Mouse (Mus musculus) gastrocnemius, postnatal 36 days (tissue): Measurements from ENCODE around the gene Bsg. TPM values are rescaled to one million over a fixed set of nuclear protein-coding genes. Genes with fewer than 3 reads are reported as not detected.

Experiments
- DNase-seq, 2 experiments: peaks; one replicate each; pipeline ENCODE4 v3.0.0; 2022
- intact Hi-C: fragments of 180-260 bp; cut with DNase I; formaldehyde crosslinking; loops from one replicate; pipeline ENCODE4 v1.15.1; 2025
- long read RNA-seq, 2 experiments: library from polyadenylated mRNA; stranded (forward); transcript quantifications; one replicate each; pipeline ENCODE4 v2.0.0; 2021
- total RNA-seq, 2 experiments: library from RNA; stranded (reverse); gene quantifications; 2 replicates each; pipeline ENCODE4 v1.2.3; 2021

The Bsg gene
- 100 to 1,000 TPM; 528 to 635 TPM for total RNA-seq
- long read RNA-seq, experiment 1, transcript Bsg-205 (7 exons, 1,261 nt) = major isoform, 1,049 of 1,202 reads
- long read RNA-seq, experiment 1, partial matches to known transcripts = 67 of 1,202 reads
- long read RNA-seq, experiment 1, other reads (novel, unspliced or antisense) = 80 of 1,202 reads
- long read RNA-seq, experiment 2, transcript Bsg-202 (6 exons, 1,240 nt) = minor isoform, 10 of 1,722 reads
- long read RNA-seq, experiment 2, transcript Bsg-205 (7 exons, 1,261 nt) = major isoform, 1,515 of 1,722 reads
- long read RNA-seq, experiment 2, partial matches to known transcripts = 99 of 1,722 reads
- long read RNA-seq, experiment 2, other reads (novel, unspliced or antisense) = 91 of 1,722 reads

- intact Hi-C loops = no loop called here
- DNase-seq = peak; percentile 98
Measured at GRCm38 (mm10) chr10:79704065-79704969, at the start of gene Bsg. Gene Bsg (plus strand): TSS chr10:79704491.

DNA sequence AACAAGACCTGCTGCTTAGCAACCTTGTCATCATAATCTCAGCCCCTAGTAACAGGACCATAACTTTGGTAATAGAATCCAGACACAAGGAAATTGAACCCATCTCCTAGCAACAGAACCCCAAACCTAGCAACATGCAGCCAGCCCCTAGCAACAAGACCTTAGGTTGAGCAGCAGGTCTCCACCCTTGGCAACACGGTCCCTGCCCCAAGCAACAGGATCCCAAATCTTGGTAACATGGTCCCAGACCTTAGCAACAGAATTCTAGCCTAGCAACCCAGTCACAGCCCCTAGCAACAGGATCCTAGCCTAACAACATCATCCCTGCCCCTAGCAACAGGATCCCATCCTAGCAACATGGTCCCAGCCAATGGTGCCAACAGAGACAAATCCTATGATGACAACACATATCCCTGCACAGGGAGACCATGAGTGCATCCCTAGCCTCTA, 49.3 kb upstream of the Bsg start:
- intact Hi-C loops = no loop called here
- DNase-seq = no peak

GRCm38 (mm10) chr10:79658829-79659228, 45.5 kb upstream of the Bsg start:
- intact Hi-C loops = no loop called here
- no peak for DNase-seq

DNA sequence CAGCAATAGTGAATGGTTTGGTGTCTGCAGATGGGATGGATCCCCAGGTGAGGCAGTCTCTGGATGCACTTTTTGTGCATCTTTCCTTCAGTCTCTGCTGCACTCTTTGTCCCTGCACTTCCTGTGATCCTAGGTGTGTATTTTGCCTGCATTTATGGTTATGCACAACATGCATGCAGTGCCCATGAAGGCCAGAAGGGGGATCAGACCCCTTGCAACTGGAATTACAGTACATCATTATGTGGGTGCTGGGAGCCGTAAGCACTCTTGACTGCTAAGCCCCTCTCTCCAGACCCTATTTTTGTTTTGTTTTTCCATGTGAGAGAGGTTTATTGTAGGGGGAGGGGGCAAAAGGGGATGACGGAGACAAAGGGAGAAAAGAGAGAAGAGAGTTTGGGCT, 44.0 kb upstream of the Bsg start:
- intact Hi-C loops = no loop called here
- no peak for DNase-seq

DNA sequence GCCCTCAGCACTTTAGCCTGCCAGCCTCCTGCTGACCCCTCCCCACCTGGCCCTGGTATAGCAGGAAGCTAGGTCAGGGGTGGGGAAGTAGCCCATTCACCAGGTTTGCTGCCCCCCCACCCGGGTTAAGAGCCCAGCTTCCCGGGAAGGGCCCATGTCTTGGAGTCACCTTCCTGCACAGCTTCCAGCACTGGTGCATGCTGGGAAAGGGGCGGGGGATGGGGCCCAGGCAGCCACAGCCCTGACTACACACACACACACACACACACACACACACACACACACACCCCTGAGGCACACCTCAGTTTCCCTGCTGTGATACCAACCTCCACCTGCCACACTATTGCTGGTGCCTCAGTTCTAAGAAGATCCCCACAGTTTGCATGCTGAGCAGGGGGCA, 42.4 kb upstream of the Bsg start:
- DNase-seq = no peak
- intact Hi-C loops = no loop called here

DNA sequence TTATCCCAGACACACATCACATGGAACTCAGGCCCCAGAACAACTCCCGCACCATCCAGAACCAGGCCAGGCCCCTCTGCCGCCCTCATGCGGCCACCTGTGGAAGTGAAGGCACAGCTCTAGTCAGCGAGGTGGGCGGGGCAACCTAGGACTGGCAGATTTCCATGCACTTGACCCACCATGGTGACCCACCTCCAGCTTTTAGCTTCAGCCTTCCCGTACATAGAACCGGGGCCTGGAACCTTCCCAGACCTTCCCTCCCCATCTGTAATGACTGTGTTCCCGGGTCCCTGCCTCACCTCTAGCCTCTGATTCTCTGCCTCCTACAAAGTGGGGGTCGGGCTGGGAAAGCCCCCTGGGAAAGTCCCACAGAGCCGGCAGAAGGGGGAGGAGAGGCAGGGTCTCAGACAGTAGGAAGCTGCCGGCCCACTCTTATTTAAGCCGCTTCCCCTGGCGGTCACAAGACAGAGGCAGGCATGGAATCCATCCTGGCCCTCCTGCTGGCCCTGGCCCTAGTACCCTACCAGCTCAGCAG, 40.1 kb upstream of the Bsg start, which contains the start of gene Madcam1:
Gene Madcam1 (plus strand): TSS at position 429 of the 535 bp plus-strand sequence.
- DNase-seq = peak in 1 of 2 experiments; percentile 56
- intact Hi-C loops = no loop called here

GRCm38 (mm10) chr10:79665051-79665450, 39.2 kb upstream of the Bsg start:
- intact Hi-C loops = no loop called here
- DNase-seq = no peak

- DNase-seq = no peak
- intact Hi-C loops = loop anchor here (1.0 kb wide), 1 partner anchor 75 kb away; no protein-coding TSS in a partner anchor
Measured at GRCm38 (mm10) chr10:79666493-79666892, 37.8 kb upstream of the Bsg start.

- DNase-seq = no peak
- intact Hi-C loops = loop anchor here (1.0 kb wide), 1 partner anchor 73 kb away; no protein-coding TSS in a partner anchor
Measured at GRCm38 (mm10) chr10:79668076-79668475, 36.2 kb upstream of the Bsg start.

GRCm38 (mm10) chr10:79668771-79669575, 35.3 kb upstream of the Bsg start, which contains the start of gene Tpgs1:
Gene Tpgs1 (plus strand): TSS chr10:79669369.
- intact Hi-C loops = loop anchor here (1.0 kb wide), 1 partner anchor 74 kb away; no protein-coding TSS in a partner anchor
- peak; percentile 81 to 92 for DNase-seq

GRCm38 (mm10) chr10:79669576-79670057, 34.7 kb upstream of the Bsg start:
- intact Hi-C loops = no loop called here
- peak; percentile 55 to 70 for DNase-seq

DNA sequence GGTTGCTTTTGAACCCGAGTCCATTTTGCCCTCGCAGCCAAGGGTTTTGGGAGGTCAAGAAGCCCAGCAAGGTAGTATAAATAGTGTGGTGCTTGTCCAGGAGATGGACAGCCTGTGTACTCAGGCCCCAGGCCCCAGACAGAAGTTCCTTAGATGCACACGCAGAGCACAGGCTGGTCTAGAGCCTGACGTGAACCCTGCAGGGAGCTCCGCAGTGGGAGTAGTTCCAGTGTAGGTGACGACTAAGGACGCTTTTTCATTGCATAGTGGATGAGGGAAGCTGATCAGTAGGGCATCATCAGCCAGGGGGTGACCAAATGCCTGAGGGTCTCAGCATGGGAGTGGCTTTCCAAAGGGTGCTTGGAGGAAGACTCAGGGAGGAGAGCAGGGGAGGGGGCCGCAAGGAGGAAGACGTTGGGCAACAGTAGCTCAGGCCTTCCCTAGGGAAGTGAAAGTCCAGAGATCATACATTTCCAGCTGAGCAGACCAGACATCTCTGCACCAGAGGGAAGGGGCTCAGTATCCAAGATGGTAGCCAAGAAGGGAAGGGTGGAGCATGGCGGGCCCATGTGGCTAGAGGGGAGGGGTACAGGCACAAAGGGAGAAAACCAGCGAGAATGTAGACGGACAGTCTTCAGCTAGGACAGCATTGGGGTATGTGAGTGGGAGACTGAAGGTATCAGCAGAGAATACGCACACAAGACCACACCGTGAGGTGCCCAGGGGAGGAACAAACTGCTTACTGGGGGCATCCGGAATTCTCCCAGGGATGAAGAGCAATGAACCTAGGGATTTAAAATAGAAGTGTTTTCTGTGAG, 34.0 kb upstream of the Bsg start:
- no peak for DNase-seq
- intact Hi-C loops = no loop called here

DNA sequence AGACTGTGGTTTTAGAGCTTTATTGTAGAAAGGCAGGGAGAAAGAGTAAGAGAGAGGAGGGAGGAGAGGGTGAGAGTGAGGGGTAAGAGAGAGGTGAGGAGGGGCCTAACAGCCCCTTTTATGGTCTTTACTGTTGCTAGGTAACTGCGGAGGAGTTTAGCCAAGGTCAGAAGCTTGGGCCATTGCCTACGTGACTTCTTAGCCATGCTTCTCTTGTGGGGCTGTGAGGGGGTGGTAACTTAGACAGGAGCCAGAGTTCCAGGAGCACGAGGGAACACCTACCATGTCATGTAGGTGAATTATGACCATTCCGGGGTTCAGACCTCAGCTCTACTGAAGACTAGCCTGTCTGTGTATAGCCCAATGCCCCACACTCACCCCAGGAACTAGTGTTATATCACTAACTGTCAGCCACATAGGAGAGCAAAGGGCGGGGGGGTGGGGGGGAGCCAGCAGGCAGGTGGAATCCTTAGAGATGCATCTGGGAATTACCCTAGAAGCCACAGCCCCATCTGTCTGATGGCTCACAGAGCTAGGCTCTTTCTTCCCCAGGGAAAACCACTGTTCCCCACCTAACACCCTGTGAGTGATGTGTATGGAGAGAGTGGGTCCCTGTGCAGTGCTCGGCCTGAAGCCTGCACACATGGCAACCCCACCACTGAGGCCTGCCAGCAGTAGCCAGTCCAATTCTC, 32.7 kb upstream of the Bsg start:
- intact Hi-C loops = no loop called here
- no peak for DNase-seq

DNA sequence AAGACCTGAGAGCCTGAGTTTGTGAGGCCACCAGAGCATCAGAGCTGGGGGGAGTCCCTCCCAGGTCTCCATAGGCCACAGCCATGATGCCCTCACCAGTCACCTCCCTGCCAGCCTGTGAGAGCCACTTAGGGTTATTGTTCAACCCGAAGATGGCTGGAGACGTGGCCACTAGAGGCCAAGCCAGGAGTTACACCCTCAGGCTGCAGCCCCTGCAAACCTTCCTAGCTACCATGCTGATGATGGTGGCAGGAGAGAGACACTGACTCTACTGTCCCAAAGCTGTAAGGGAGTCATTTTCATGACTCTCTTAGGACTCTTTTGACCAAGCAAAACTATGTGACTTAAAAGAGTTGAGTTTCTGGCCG, 32.2 kb upstream of the Bsg start:
- intact Hi-C loops = no loop called here

DNA sequence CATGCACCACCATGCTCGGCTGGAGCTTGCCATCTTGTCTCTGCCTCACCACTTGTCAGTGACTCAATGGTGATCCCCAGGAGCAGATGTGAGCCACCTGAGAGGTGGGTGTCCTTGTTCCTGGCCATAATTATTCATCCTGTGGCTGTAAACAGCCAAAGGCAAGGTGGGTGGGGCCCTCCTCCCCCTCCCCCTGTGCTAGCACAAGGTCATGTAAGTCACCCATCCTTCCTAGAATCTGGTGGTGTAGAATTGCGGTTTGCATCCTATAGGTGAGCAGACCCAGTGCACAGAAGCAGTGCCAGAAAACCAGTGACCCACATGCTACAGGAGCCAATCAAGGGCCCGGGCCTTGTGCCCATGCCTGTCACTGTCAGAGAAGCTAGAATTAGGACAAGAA, 31.2 kb upstream of the Bsg start:
- no peak for DNase-seq
- intact Hi-C loops = no loop called here

More for the DNA sequence above, 32.2 kb upstream of the Bsg start:
- DNase-seq = no peak

DNA sequence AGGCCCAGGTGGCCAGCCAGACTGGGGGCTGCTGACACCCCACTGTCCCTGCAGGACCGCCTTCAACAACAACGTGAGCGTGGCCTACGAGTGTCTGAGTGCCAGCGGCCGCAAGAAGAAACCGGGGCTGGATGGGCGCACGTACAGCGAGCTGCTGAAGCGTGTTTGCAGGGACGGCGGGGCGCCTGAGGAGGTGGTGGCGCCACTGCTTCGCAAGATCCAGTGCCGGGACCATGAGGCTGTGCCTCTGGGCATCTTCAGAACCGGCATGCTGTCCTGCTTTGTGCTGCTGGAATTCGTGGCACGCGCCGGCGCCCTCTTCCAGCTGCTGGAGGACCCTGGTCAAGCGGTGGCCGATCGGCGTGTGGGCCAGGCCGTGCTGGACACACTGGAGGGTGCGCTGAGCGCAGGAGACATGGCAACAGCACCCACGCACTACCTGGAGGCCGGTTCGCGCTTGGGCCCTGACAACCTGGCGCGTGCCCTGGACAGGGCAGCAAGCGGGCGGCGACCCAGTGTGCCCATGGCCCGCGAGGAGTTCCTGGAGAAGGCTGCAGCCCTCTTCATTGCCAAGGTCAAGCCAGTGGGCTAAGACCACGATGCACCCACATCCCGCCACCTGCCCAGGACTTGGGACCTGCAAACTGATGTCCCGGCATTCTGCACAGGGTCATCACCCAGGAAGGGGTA, 28.8 kb upstream of the Bsg start:
- intact Hi-C loops = no loop called here

DNA sequence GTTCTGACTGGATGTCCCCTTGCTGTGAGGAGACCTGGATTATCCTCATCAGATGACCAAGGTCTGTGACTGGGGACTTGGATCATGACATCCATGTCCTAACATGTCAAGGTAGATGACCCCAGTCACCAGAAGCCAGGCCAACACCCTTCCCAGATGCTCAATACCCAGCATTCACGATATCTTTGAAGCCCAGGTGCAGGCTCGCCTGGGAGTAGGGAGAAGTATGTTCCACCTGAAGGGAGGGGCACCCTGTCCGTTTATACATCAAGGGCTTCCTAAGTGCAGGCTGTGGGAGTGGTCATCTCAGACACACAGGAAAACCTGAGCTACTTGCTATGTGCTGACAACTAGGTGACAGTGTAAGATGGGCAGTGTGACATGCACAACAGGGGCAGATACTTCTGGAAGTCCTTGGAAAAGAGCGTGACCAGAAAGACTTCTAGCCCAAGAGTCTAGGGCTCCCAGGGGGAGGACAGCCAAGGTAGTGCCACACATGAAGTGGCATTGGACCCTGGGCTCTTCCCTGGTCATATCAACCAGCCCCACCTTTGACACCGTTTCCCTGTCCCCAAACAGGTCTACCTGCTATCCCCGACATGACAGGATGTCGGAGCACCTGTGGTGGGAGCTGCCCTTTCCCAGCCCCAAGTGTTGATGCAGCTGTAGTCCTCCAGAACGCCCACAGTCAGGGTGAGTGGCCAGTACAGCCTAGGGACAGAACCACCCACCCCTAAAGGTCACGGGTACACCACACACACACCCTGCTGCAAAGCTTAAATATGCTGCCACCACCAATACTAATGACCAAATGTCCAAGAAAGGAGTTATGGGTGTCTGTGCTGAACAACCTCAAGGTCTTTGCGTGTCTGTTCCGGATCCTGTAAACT, 23.4 kb upstream of the Bsg start:
- intact Hi-C loops = no loop called here
- DNase-seq = no peak

More for the DNA sequence above, 28.8 kb upstream of the Bsg start:
- no peak for DNase-seq
